Mouse (Mus musculus) embryonic facial prominence, embryonic 11.5 days (tissue): ENCODE data around the gene Olfr866. TPM values are rescaled to one million over a fixed set of nuclear protein-coding genes. Genes with fewer than 3 reads are reported as not detected.

ENCODE experiments used
- ATAC-seq: fragments of 200-750 bp; cut with Nextera tagmentation; replicated peaks from 2 replicates; pipeline ENCODE4 v1.8.0; 2017; ENCODE audit warnings: low read depth; ENCODE audit not compliant: insufficient number of reproducible peaks, low FRiP score, low TSS enrichment
- DNase-seq: peaks from one replicate; pipeline ENCODE4 v3.0.0-alpha.2; 2015; ENCODE audit warnings: low spot score
- H3K27ac ChIP-seq: fragments of 300-500 bp; sonication (generic); replicated peaks from 2 replicates; pipeline ENCODE4 v1.5.1; 2014; ENCODE audit warnings: mild to moderate bottlenecking, low read depth, low read length, control low read depth
- H3K27me3 ChIP-seq: fragments of 300-500 bp; sonication (generic); 2 replicates; pipeline ENCODE4 v1.6.1; 2014; ENCODE audit warnings: mild to moderate bottlenecking, low read length, moderate library complexity, mixed read lengths; ENCODE audit not compliant: control insufficient read depth, insufficient read depth
- H3K36me3 ChIP-seq: fragments of 300-500 bp; sonication (generic); replicated peaks from 2 replicates; pipeline ENCODE4 v1.6.1; 2014; ENCODE audit warnings: low read depth, mild to moderate bottlenecking, low read length, moderate library complexity, mixed read lengths; ENCODE audit not compliant: control insufficient read depth, insufficient read depth
- H3K4me1 ChIP-seq: fragments of 300-500 bp; sonication (generic); 2 replicates; pipeline ENCODE4 v1.6.1; 2014; ENCODE audit warnings: low read length, mixed read lengths; ENCODE audit not compliant: control insufficient read depth, insufficient read depth
- H3K4me2 ChIP-seq: fragments of 300-500 bp; sonication (generic); 2 replicates; pipeline ENCODE4 v1.6.1; 2014; ENCODE audit warnings: low read depth, mild to moderate bottlenecking, control low read depth, low read length, moderate library complexity
- H3K4me3 ChIP-seq: fragments of 300-500 bp; sonication (generic); 2 replicates; pipeline ENCODE4 v1.5.1; 2014; ENCODE audit warnings: low read depth, low read length, control low read depth
- H3K9ac ChIP-seq: fragments of 300-500 bp; sonication (generic); replicated peaks from 2 replicates; pipeline ENCODE4 v1.6.1; 2014; ENCODE audit warnings: mild to moderate bottlenecking, control low read depth, low read length
- H3K9me3 ChIP-seq: fragments of 300-500 bp; sonication (generic); replicated peaks from 2 replicates; pipeline ENCODE4 v1.6.1; 2016; ENCODE audit warnings: mild to moderate bottlenecking, low read length, inconsistent platforms, mixed read lengths; ENCODE audit not compliant: control insufficient read depth
- WGBS: fragments of 180-500 bp; shearing (Covaris S2); extraction: QIAGEN DNeasy Blood & Tissue Kit; methylation state at CpG from one replicate; pipeline ENCODE4 v1.1.7; 2014; 5-methylcytosine and 5-hydroxymethylcytosine counted together
- microRNA-seq: library from miRNA; unstranded; fragments of <30 nt; microRNA quantifications from one replicate; pipeline ENCODE4, GENCODE M21; 2016; ENCODE audit warnings: borderline number of aligned reads
- polyA plus RNA-seq: library from polyadenylated mRNA; unstranded; fragments of >200 nt; fragmentation: Nextera tagmentation; extraction: Ambion mirVana; gene quantifications from 2 replicates; pipeline ENCODE4 v1.2.1, GENCODE M21; 2014

Gene Olfr866
- not detected in 2 replicates for polyA plus RNA-seq

GRCm38 (mm10) chr9:20027935-20028334, at the start of gene Olfr866:
Gene Olfr866 (minus strand): TSS chr9:20028035.
- H3K9ac ChIP-seq: no peak within 1 kb of the TSS
- DNase-seq (no peak), ATAC-seq (no peak)
- H3K36me3 ChIP-seq: no peaks in the 10 kb centered on the region
- no peaks in the 10 kb centered on the region for H3K4me1 ChIP-seq
- WGBS: 74% methylated on average over 2 of the region's 2 CpGs
- no peaks in the 10 kb centered on the region for H3K27me3 ChIP-seq
- no peak within 1 kb of the TSS for H3K4me2 ChIP-seq
- no peak within 1 kb of the TSS for H3K27ac ChIP-seq
- H3K9me3 ChIP-seq: no peaks in the 10 kb centered on the region
- H3K4me3 ChIP-seq: no peak within 1 kb of the TSS

GRCm38 (mm10) chr9:20073523-20074177, 45.8 kb upstream of the Olfr866 start:
- H3K4me1 ChIP-seq: no peaks in the 10 kb centered on the region
- H3K36me3 ChIP-seq: no peaks in the 10 kb centered on the region
- no peak overlapping the region for H3K4me2 ChIP-seq
- no peak for DNase-seq
- no peak for ATAC-seq
- 72% methylated on average over 7 of the region's 7 CpGs for WGBS
- H3K9me3 ChIP-seq: no peaks in the 10 kb centered on the region
- no peak overlapping the region for H3K27ac ChIP-seq
- no peak overlapping the region for H3K9ac ChIP-seq
- H3K4me3 ChIP-seq: no peak overlapping the region
- no peaks in the 10 kb centered on the region for H3K27me3 ChIP-seq

- WGBS: 79% methylated on average over 1 of the region's 1 CpGs
- H3K27ac ChIP-seq: no peak overlapping the region
- H3K27me3 ChIP-seq: no peaks in the 10 kb centered on the region
- H3K36me3 ChIP-seq: no peaks in the 10 kb centered on the region
- no peak for ATAC-seq
- H3K4me1 ChIP-seq: no peaks in the 10 kb centered on the region
- no peak overlapping the region for H3K4me2 ChIP-seq
- H3K4me3 ChIP-seq: no peak overlapping the region
- no peaks in the 10 kb centered on the region for H3K9me3 ChIP-seq
- H3K9ac ChIP-seq: no peak overlapping the region
- no peak for DNase-seq
Observed at GRCm38 (mm10) chr9:20071291-20071690, 43.5 kb upstream of the Olfr866 start.

- ATAC-seq (no peak), DNase-seq (no peak)
- Histone ChIP-seq H3K27me3 (no peaks in the 10 kb centered on the region), H3K4me1 (no peaks in the 10 kb centered on the region), H3K9ac (no peak overlapping the region), H3K27ac (no peak overlapping the region), H3K4me2 (no peak overlapping the region), H3K36me3 (no peaks in the 10 kb centered on the region), H3K4me3 (no peak overlapping the region), H3K9me3 (no peaks in the 10 kb centered on the region)
- 77% methylated on average over 3 of the region's 3 CpGs for WGBS
Observed at GRCm38 (mm10) chr9:20070236-20070635, 42.4 kb upstream of the Olfr866 start.

- H3K4me1 ChIP-seq: no peaks in the 10 kb centered on the region
- H3K9ac ChIP-seq: no peak within 1 kb of the TSS
- no peaks in the 10 kb centered on the region for H3K36me3 ChIP-seq
- WGBS: 81% methylated on average over 1 of the region's 1 CpGs
- ATAC-seq (no peak), DNase-seq (no peak)
- no peak within 1 kb of the TSS for H3K27ac ChIP-seq
- no peak within 1 kb of the TSS for H3K4me2 ChIP-seq
- no peaks in the 10 kb centered on the region; the same call in 1 of the 2 replicates for H3K9me3 ChIP-seq
- H3K27me3 ChIP-seq: no peaks in the 10 kb centered on the region
- no peak within 1 kb of the TSS for H3K4me3 ChIP-seq
Observed at GRCm38 (mm10) chr9:20057462-20057861, 29.6 kb upstream of the Olfr866 start, which contains the start of gene Olfr867. Gene Olfr867 (minus strand): TSS chr9:20057562.

- Histone ChIP-seq H3K36me3 (no peaks in the 10 kb centered on the region), H3K9ac (no peak overlapping the region), H3K9me3 (no peaks in the 10 kb centered on the region), H3K27me3 (no peaks in the 10 kb centered on the region), H3K4me2 (no peak overlapping the region), H3K4me1 (no peaks in the 10 kb centered on the region), H3K4me3 (no peak overlapping the region), H3K27ac (no peak overlapping the region)
- 71% methylated on average over 3 of the region's 3 CpGs for WGBS
- DNase-seq (no peak), ATAC-seq (no peak)
Observed at GRCm38 (mm10) chr9:20047964-20048363, 20.1 kb upstream of the Olfr866 start.

Small RNA genes within 50 kb of the gene (microRNA-seq; reads per million reads assigned to microRNA genes)
- gene Gm26231 (not detected), gene Gm44395 (not detected)

Other genes starting within 250 kb of the Olfr866 start
- not detected in 2 replicates for gene Olfr58, start 247.8 kb downstream of the Olfr866 start, polyA plus RNA-seq
- not detected in 2 replicates for gene Olfr859, start 223.1 kb downstream of the Olfr866 start, polyA plus RNA-seq
- gene Olfr860, start 178.3 kb downstream of the Olfr866 start, polyA plus RNA-seq: not detected in 2 replicates
- not detected in 2 replicates for gene Olfr862, start 140.0 kb downstream of the Olfr866 start, polyA plus RNA-seq
- 0.20 and 0.28 TPM in 2 replicates for gene Olfr77, start 111.2 kb downstream of the Olfr866 start, polyA plus RNA-seq
- not detected in 2 replicates for gene Olfr867, start 29.5 kb upstream of the Olfr866 start, polyA plus RNA-seq
- gene Olfr868, start 70.6 kb upstream of the Olfr866 start, polyA plus RNA-seq: not detected in 2 replicates
- not detected in 2 replicates for gene Olfr869, start 101.0 kb upstream of the Olfr866 start, polyA plus RNA-seq
- gene Olfr870, start 146.0 kb upstream of the Olfr866 start, polyA plus RNA-seq: not detected in 2 replicates
- not detected in 2 replicates for gene Olfr871, start 184.2 kb upstream of the Olfr866 start, polyA plus RNA-seq
- not detected in 2 replicates for gene Olfr872, start 209.1 kb upstream of the Olfr866 start, polyA plus RNA-seq